ENCODE assay signal across 26 mouse cellular contexts in the genomic region with DNA sequence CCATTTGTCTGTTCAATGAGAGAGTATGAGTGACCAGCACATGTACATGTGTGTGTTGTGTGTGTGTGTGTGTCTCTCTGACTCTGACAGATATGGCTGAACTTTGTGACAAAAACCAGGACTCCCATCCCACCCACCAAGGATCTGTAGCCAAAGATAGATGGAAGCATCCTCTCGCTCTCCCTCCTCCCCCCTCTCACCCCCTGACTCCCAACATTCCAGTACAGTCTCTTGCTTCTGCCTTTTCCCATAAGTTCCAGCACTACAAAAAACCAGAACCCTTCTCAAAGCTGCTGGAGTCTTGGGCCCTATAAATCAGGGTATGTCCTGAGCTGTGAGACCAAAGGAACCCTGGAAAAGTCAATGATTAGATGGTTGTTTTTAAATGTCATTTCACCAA. TPM values are rescaled to one million over a fixed set of nuclear protein-coding genes. Genes with fewer than 3 reads are reported as not detected.
DNase-seq lines count a peak whose midpoint lies in the region; ATAC-seq and TF ChIP-seq lines count a peak whose summit lies in the region.
"Had no signal": no experiment of that assay in that cellular context is flagged by ENCODE, and none has a peak within 500 bp of the region (broad histone marks: within the 10 kb centered on the region; RNA-seq: fewer than 3 reads in every experiment).

No protein-coding gene starts in this region.

- H3K4me1 ChIP-seq in kidney, postnatal 0 days (replicated peaks; ENCODE audit: insufficient read depth, low read length) = no peaks in the 10 kb centered on the region
- H3K4me1 ChIP-seq in kidney, embryonic 14.5 days (ENCODE audit: control insufficient read depth, insufficient read depth, low read length) = no peaks in the 10 kb centered on the region
- no peaks in the 10 kb centered on the region for H3K4me1 ChIP-seq in intestine, embryonic 16.5 days (ENCODE audit: control insufficient read depth, insufficient read depth, low read length)
- H3K4me1 ChIP-seq: embryonic facial prominence, embryonic 10.5 days; embryonic facial prominence, embryonic 12.5 days; forebrain, embryonic 13.5 days; forebrain, embryonic 15.5 days had no signal

- DNase-seq in kidney, postnatal 0 days (ENCODE audit: low spot score) = peak; percentile 4
- DNase-seq in gastrocnemius, postnatal 14 days = no peak
- no peak for DNase-seq in heart, adult 11 months
- DNase-seq: adrenal gland, adult 8-10 months; adrenal gland, postnatal 14 days; adrenal gland, postnatal 36 days; cerebellum, adult 11-12 months; cerebellum, adult 2 months; cerebellum, adult 9-10 months; cerebellum, postnatal 10 days; cerebellum, postnatal 25 days; forebrain, postnatal 0 days had no signal

- intact Hi-C loops in gastrocnemius, postnatal 14 days (cut with DNase I; ENCODE audit: low total_unique reads) = no loop called here

- no peaks in the 10 kb centered on the region for H3K27me3 ChIP-seq in kidney, postnatal 0 days (ENCODE audit: insufficient read depth, low read length)
- no peaks in the 10 kb centered on the region for H3K27me3 ChIP-seq in kidney, embryonic 14.5 days (ENCODE audit: control insufficient read depth, insufficient read depth, low read length)
- H3K27me3 ChIP-seq in intestine, embryonic 16.5 days (replicated peaks; ENCODE audit: control insufficient read depth, insufficient read depth, low read length) = no peaks in the 10 kb centered on the region
- H3K27me3 ChIP-seq: embryonic facial prominence, embryonic 12.5 days; forebrain, embryonic 13.5 days; forebrain, embryonic 15.5 days had no signal

- H3K9ac ChIP-seq in kidney, postnatal 0 days (ENCODE audit: low read depth, low read length) = no peak overlapping the region
- no peak overlapping the region for H3K9ac ChIP-seq in kidney, embryonic 14.5 days (ENCODE audit: low read depth, low read length)
- H3K9ac ChIP-seq in intestine, embryonic 16.5 days (ENCODE audit: low read depth, low read length) = no peak overlapping the region
- H3K9ac ChIP-seq: embryonic facial prominence, embryonic 12.5 days; forebrain, embryonic 13.5 days; forebrain, embryonic 15.5 days; forebrain, postnatal 0 days had no signal

- no peaks in the 10 kb centered on the region for H3K9me3 ChIP-seq in kidney, postnatal 0 days (replicated peaks; ENCODE audit: low read length)
- no peaks in the 10 kb centered on the region for H3K9me3 ChIP-seq in kidney, embryonic 14.5 days (ENCODE audit: control insufficient read depth, low read length)
- H3K9me3 ChIP-seq in intestine, embryonic 16.5 days (ENCODE audit: control insufficient read depth, low read length) = no peaks in the 10 kb centered on the region
- H3K9me3 ChIP-seq: embryonic facial prominence, embryonic 10.5 days; embryonic facial prominence, embryonic 12.5 days; forebrain, embryonic 13.5 days; forebrain, embryonic 15.5 days had no signal

- H3K27ac ChIP-seq in kidney, postnatal 0 days = no peak overlapping the region
- no peak overlapping the region for H3K27ac ChIP-seq in kidney, embryonic 14.5 days (ENCODE audit: low read depth, low read length)
- no peak overlapping the region for H3K27ac ChIP-seq in intestine, embryonic 16.5 days (ENCODE audit: low read length)
- H3K27ac ChIP-seq: embryonic facial prominence, embryonic 10.5 days; embryonic facial prominence, embryonic 12.5 days; forebrain, embryonic 13.5 days; forebrain, embryonic 15.5 days had no signal

- H3K4me3 ChIP-seq in kidney, postnatal 0 days (replicated peaks; ENCODE audit: low read depth, low read length) = no peak overlapping the region
- no peak overlapping the region for H3K4me3 ChIP-seq in kidney, embryonic 14.5 days (ENCODE audit: low read length)
- H3K4me3 ChIP-seq in intestine, embryonic 16.5 days (ENCODE audit: low read length) = no peak overlapping the region
- H3K4me3 ChIP-seq: embryonic facial prominence, embryonic 10.5 days; embryonic facial prominence, embryonic 12.5 days; forebrain, embryonic 13.5 days; forebrain, embryonic 15.5 days had no signal

- H3K36me3 ChIP-seq in kidney, postnatal 0 days (ENCODE audit: insufficient read depth, low read length) = no peaks in the 10 kb centered on the region
- no peaks in the 10 kb centered on the region for H3K36me3 ChIP-seq in kidney, embryonic 14.5 days (ENCODE audit: control insufficient read depth, insufficient read depth, low read length)
- H3K36me3 ChIP-seq in intestine, embryonic 16.5 days (ENCODE audit: control insufficient read depth, insufficient read depth, low read length) = no peaks in the 10 kb centered on the region
- H3K36me3 ChIP-seq: embryonic facial prominence, embryonic 10.5 days; embryonic facial prominence, embryonic 12.5 days; forebrain, embryonic 15.5 days had no signal

- H3K4me2 ChIP-seq in kidney, postnatal 0 days (ENCODE audit: low read length) = no peak overlapping the region
- H3K4me2 ChIP-seq in kidney, embryonic 14.5 days (replicated peaks; ENCODE audit: low read depth, low read length) = no peak overlapping the region
- no peak overlapping the region for H3K4me2 ChIP-seq in intestine, embryonic 16.5 days (ENCODE audit: low read depth, low read length)
- H3K4me2 ChIP-seq: embryonic facial prominence, embryonic 12.5 days; forebrain, embryonic 13.5 days; forebrain, embryonic 15.5 days had no signal

- no peak for TF ChIP-seq CTCF in kidney, postnatal 0 days (IDR thresholded peaks at IDR 0.05; ENCODE audit: low read depth)

- WGBS in kidney, postnatal 0 days = 67% methylated on average over 1 of the region's 1 CpGs
- WGBS in kidney, embryonic 14.5 days = 74% methylated on average over 1 of the region's 1 CpGs
- WGBS in intestine, embryonic 16.5 days = 52% methylated on average over 1 of the region's 1 CpGs

- no peak for ATAC-seq in kidney, postnatal 0 days (replicated peaks; ENCODE audit: low FRiP score, low read depth)
- ATAC-seq in kidney, embryonic 14.5 days (ENCODE audit: low FRiP score, low TSS enrichment) = no peak
- peak; percentile 33; the same call in 1 of the 2 replicates for ATAC-seq in intestine, embryonic 16.5 days
- ATAC-seq: activated CD4-positive, CD25-positive, alpha-beta regulatory T cell, adult 4 months; forebrain, embryonic 13.5 days; forebrain, embryonic 15.5 days; forebrain, postnatal 0 days; Patski had no signal

RNA-seq across cellular contexts. Expression of gene Kcnk3, which starts 19.5 kb away (rescaled TPM):
- 1.8 and 2.0 TPM in 2 replicates for polyA plus RNA-seq in kidney, postnatal 0 days (2015; fragmentation: Nextera tagmentation; extraction: Ambion mirVana)
- polyA plus RNA-seq in kidney, embryonic 14.5 days (2014; fragmentation: Nextera tagmentation; extraction: Ambion mirVana) = 1.5 and 2.1 TPM in 2 replicates
- polyA plus RNA-seq in intestine, embryonic 16.5 days (2015; fragmentation: Nextera tagmentation; extraction: Ambion mirVana) = 8.7 and 12.2 TPM in 2 replicates
- 1 to 10 TPM in 1 of 2 experiments, under 1 TPM in 1; 0.42 to 1.2 TPM for total RNA-seq in gastrocnemius, postnatal 14 days (2021)
- total RNA-seq: MEL had no signal
- polyA plus RNA-seq: activated CD4-positive, CD25-positive, alpha-beta regulatory T cell, adult 4 months; C2C12; Patski had no signal

RNA-seq across cellular contexts. Expression of gene Cib4, which starts 22.8 kb away (rescaled TPM):
- not detected in 2 replicates for polyA plus RNA-seq in kidney, postnatal 0 days (2015; fragmentation: Nextera tagmentation; extraction: Ambion mirVana)
- polyA plus RNA-seq in kidney, embryonic 14.5 days (2014; fragmentation: Nextera tagmentation; extraction: Ambion mirVana) = not detected in 2 replicates
- not detected in 2 replicates for polyA plus RNA-seq in intestine, embryonic 16.5 days (2015; fragmentation: Nextera tagmentation; extraction: Ambion mirVana)
- total RNA-seq in gastrocnemius, postnatal 14 days (2021) = not detected
- total RNA-seq: ES-E14; forebrain, postnatal 0 days; MEL had no signal
- polyA plus RNA-seq: activated CD4-positive, CD25-positive, alpha-beta regulatory T cell, adult 4 months; C2C12; cerebellum, adult 2 months; cortical plate, adult 2 months; embryonic facial prominence, embryonic 10.5 days; embryonic facial prominence, embryonic 12.5 days; embryonic facial prominence, embryonic 14.5 days; forebrain, embryonic 11.5 days; forebrain, embryonic 13.5 days; forebrain, embryonic 15.5 days; forebrain, postnatal 0 days; Patski had no signal
